Comparison of ENCODE assay signal across 7 mouse cellular contexts in the genomic region with DNA sequence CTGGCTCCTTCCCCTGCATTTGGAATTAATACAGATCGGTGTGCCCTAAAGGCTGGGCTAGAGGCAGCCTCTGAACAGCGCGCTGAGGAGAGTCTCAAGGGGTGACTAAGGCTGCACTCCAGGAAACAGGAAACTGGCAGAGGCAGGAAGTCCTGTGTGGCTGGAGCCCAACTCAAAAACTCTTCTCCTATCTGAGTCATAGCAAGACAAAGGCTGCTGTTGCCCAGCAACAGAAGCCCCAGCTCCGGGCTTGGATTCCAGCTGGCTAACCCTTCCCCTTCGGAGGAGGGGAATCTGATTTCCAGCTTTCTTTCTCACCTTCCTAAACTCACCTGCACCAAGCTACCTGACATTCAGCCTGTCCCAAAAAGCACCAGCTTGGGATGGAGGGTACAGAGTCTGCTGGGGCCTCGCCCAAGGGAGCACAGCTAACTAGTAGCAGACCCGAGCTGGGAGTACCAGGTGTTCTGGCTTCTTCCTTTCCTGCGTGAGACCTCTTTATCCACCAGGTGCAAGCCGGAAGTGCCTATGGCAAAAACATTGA. TPM values are rescaled to one million over a fixed set of nuclear protein-coding genes. Genes with fewer than 3 reads are reported as not detected.
DNase-seq lines count a peak whose midpoint lies in the region; ATAC-seq and TF ChIP-seq lines count a peak whose summit lies in the region.

No protein-coding gene starts in this region.

- H3K79me2 ChIP-seq in myocyte (ENCODE audit: control insufficient read depth, insufficient read depth), result no peaks in the 10 kb centered on the region

- H3K4me3 ChIP-seq in embryonic facial prominence, embryonic 13.5 days, result 0 out of 2 replicates have a peak overlapping the region, but pooled peaks have one; percentile 9
- 0 out of 2 replicates have a peak overlapping the region, but pooled peaks have one; percentile 8 for H3K4me3 ChIP-seq in heart, embryonic 11.5 days (ENCODE audit: low read depth, low read length)
- H3K4me3 ChIP-seq in liver, embryonic 11.5 days (ENCODE audit: low read depth, low read length), result no peak overlapping the region
- H3K4me3 ChIP-seq in myocyte, result no peak overlapping the region

- H3K27ac ChIP-seq in embryonic facial prominence, embryonic 13.5 days, result peak overlapping the region; percentile 48; the same call in 1 of the 2 replicates
- peak overlapping the region; percentile 64 for H3K27ac ChIP-seq in heart, embryonic 11.5 days (ENCODE audit: low read depth, low read length)
- H3K27ac ChIP-seq in liver, embryonic 11.5 days (ENCODE audit: low read depth, low read length), result peak overlapping the region; percentile 13; the same call in 1 of the 2 replicates

- peak overlapping the region; percentile 23; the same call in 1 of the 2 replicates for H3K9ac ChIP-seq in embryonic facial prominence, embryonic 13.5 days
- peak overlapping the region; percentile 44; the same call in 1 of the 2 replicates for H3K9ac ChIP-seq in heart, embryonic 11.5 days (ENCODE audit: low read depth, low read length)
- no peak overlapping the region for H3K9ac ChIP-seq in liver, embryonic 11.5 days (ENCODE audit: low read depth, low read length)

- peaks cover 16% of the 10 kb centered on the region for H3K4me1 ChIP-seq in embryonic facial prominence, embryonic 13.5 days
- H3K4me1 ChIP-seq in heart, embryonic 11.5 days (ENCODE audit: control insufficient read depth, insufficient read depth, low read length), result peaks cover 11% of the 10 kb centered on the region; the same call in 1 of the 2 replicates
- no peaks in the 10 kb centered on the region for H3K4me1 ChIP-seq in liver, embryonic 11.5 days (replicated peaks; ENCODE audit: control insufficient read depth, insufficient read depth, low read length)

- no peak overlapping the region for H3ac ChIP-seq in myocyte (ENCODE audit: control insufficient read depth, insufficient read length)

- DNase-seq in kidney, adult 8-10 months, result peak; percentile 48 to 62
- DNase-seq in liver, embryonic 11.5 days (ENCODE audit: low spot score), result no peak
- peak; percentile 29 for DNase-seq in thymus, postnatal 25 days

- WGBS in embryonic facial prominence, embryonic 13.5 days, result 12% methylated on average over 9 of the region's 9 CpGs
- 23% methylated on average over 9 of the region's 9 CpGs for WGBS in heart, embryonic 11.5 days (ENCODE audit: insufficient replicate concordance)
- WGBS in liver, embryonic 11.5 days, result 15% methylated on average over 9 of the region's 9 CpGs

- peaks cover 7% of the 10 kb centered on the region; the same call in 1 of the 2 replicates for H3K27me3 ChIP-seq in embryonic facial prominence, embryonic 13.5 days
- H3K27me3 ChIP-seq in heart, embryonic 11.5 days (ENCODE audit: control insufficient read depth, insufficient read depth, low read length), result no peaks in the 10 kb centered on the region
- no peaks in the 10 kb centered on the region; the same call in 1 of the 2 replicates for H3K27me3 ChIP-seq in liver, embryonic 11.5 days (replicated peaks; ENCODE audit: control insufficient read depth, insufficient read depth, low read length)
- H3K27me3 ChIP-seq in myocyte (ENCODE audit: control insufficient read depth, insufficient read depth, insufficient read length), result no peaks in the 10 kb centered on the region

- H3K36me3 ChIP-seq in embryonic facial prominence, embryonic 13.5 days, result no peaks in the 10 kb centered on the region
- no peaks in the 10 kb centered on the region for H3K36me3 ChIP-seq in heart, embryonic 11.5 days (ENCODE audit: control insufficient read depth, insufficient read depth, low read length)
- no peaks in the 10 kb centered on the region for H3K36me3 ChIP-seq in liver, embryonic 11.5 days (ENCODE audit: control insufficient read depth, insufficient read depth, low read length)
- H3K36me3 ChIP-seq in myocyte (ENCODE audit: control insufficient read depth, insufficient read depth), result no peaks in the 10 kb centered on the region

- ATAC-seq in activated CD4-positive, CD25-positive, alpha-beta regulatory T cell, adult 4 months, result peak; percentile 88
- peak; percentile 69 for ATAC-seq in embryonic facial prominence, embryonic 13.5 days (ENCODE audit: insufficient number of reproducible peaks, insufficient read depth, low FRiP score, low TSS enrichment, low read depth)
- peak; percentile 57; the same call in 1 of the 2 replicates for ATAC-seq in heart, embryonic 11.5 days (replicated peaks; ENCODE audit: insufficient number of reproducible peaks, low FRiP score, low TSS enrichment)
- peak; percentile 64 for ATAC-seq in liver, embryonic 11.5 days (replicated peaks; ENCODE audit: low FRiP score)

- TF ChIP-seq POLR2A in myocyte (IDR thresholded peaks at IDR 0.05; ENCODE audit: insufficient read length, low read depth), result no peak

- peak overlapping the region; percentile 50 for H3K4me2 ChIP-seq in embryonic facial prominence, embryonic 13.5 days
- peak overlapping the region; percentile 44 for H3K4me2 ChIP-seq in heart, embryonic 11.5 days
- peak overlapping the region; percentile 27 for H3K4me2 ChIP-seq in liver, embryonic 11.5 days
- peak overlapping the region; percentile 72 for H3K4me2 ChIP-seq in myocyte (ENCODE audit: low read depth)

- H3K9me3 ChIP-seq in embryonic facial prominence, embryonic 13.5 days, result no peaks in the 10 kb centered on the region; the same call in 1 of the 2 replicates
- H3K9me3 ChIP-seq in heart, embryonic 11.5 days (replicated peaks; ENCODE audit: control insufficient read depth, low read length), result no peaks in the 10 kb centered on the region
- H3K9me3 ChIP-seq in liver, embryonic 11.5 days (ENCODE audit: control insufficient read depth, low read length), result no peaks in the 10 kb centered on the region

TF ChIP-seq in myocyte, 11 proteins besides CTCF, POLR2A, EP300 and RAD21:
- TF ChIP-seq USF1 (IDR thresholded peaks at IDR 0.05; ENCODE audit: low read depth) (no peak), SRF (IDR thresholded peaks at IDR 0.05; ENCODE audit: control insufficient read depth, insufficient read length, low read depth) (no peak), REST (IDR thresholded peaks at IDR 0.05; ENCODE audit: insufficient read depth, insufficient read length) (no peak), MYOG (IDR thresholded peaks at IDR 0.05; ENCODE audit: control insufficient read depth in 1 of 3, insufficient read depth in 1 of 3, insufficient read length in 2 of 3, low read depth in 2 of 3) (no peak), E2F4 (IDR thresholded peaks at IDR 0.05; ENCODE audit: insufficient read depth) (no peak), MAX (IDR thresholded peaks at IDR 0.05; ENCODE audit: low read depth) (no peak), TCF3 (IDR thresholded peaks at IDR 0.05; ENCODE audit: insufficient read length, low read depth) (no peak), CEBPB (IDR thresholded peaks at IDR 0.05; ENCODE audit: insufficient read depth, poor library complexity, severe bottlenecking) (no peak)
TF ChIP-seq in myocyte: peak in this region for 0.

RNA-seq across cellular contexts. Expression of a gene that starts 41.3 kb away (rescaled TPM):
- polyA plus RNA-seq in activated CD4-positive, CD25-positive, alpha-beta regulatory T cell, adult 4 months (2017; shearing (Covaris generic)), result under 1 TPM in 1 of 2 experiments, not detected in 1; 0.33 TPM
- polyA plus RNA-seq in embryonic facial prominence, embryonic 13.5 days (2015; fragmentation: Nextera tagmentation; extraction: Ambion mirVana), result 0.51 and 0.59 TPM in 2 replicates
- 0.34 and 0.52 TPM in 2 replicates for polyA plus RNA-seq in heart, embryonic 11.5 days (2014; fragmentation: Nextera tagmentation; extraction: Ambion mirVana)
- polyA plus RNA-seq in liver, embryonic 11.5 days (2014; fragmentation: Nextera tagmentation; extraction: Ambion mirVana), result 0.16 and 0.25 TPM in 2 replicates
- polyA plus RNA-seq in myocyte (2012; fragmentation: generic; extraction: Trizol), result 0.38 TPM

RNA-seq across cellular contexts. Expression of a gene that starts 45.8 kb away (rescaled TPM):
- 1 to 10 TPM; 9.5 to 9.7 TPM for polyA plus RNA-seq in activated CD4-positive, CD25-positive, alpha-beta regulatory T cell, adult 4 months (2017; shearing (Covaris generic))
- 102 and 128 TPM in 2 replicates for polyA plus RNA-seq in embryonic facial prominence, embryonic 13.5 days (2015; fragmentation: Nextera tagmentation; extraction: Ambion mirVana)
- polyA plus RNA-seq in heart, embryonic 11.5 days (2014; fragmentation: Nextera tagmentation; extraction: Ambion mirVana), result 98.2 and 99.0 TPM in 2 replicates
- polyA plus RNA-seq in liver, embryonic 11.5 days (2014; fragmentation: Nextera tagmentation; extraction: Ambion mirVana), result 74.9 and 78.5 TPM in 2 replicates
- polyA plus RNA-seq in myocyte (2012; fragmentation: generic; extraction: Trizol), result 77.9 TPM

Comparison
In these comparisons a context has a peak if more than half of its experiments do, and no peak if none do; other contexts are left out.
1. H3K27ac ChIP-seq: peak in every context shown above with its lines; median percentile 64 in heart, embryonic 11.5 days; 48 in embryonic facial prominence, embryonic 13.5 days; 13 in liver, embryonic 11.5 days.
2. H3K4me3 ChIP-seq: peak in embryonic facial prominence, embryonic 13.5 days (single experiment) and heart, embryonic 11.5 days (single experiment); none in liver, embryonic 11.5 days (single experiment) and myocyte (single experiment).
3. Peak in every context shown above with its lines, with median percentiles within 50 percentile points of each other: ATAC-seq and H3K4me2 ChIP-seq.